ENCODE assay signal across 24 mouse cellular contexts in the genomic region with DNA sequence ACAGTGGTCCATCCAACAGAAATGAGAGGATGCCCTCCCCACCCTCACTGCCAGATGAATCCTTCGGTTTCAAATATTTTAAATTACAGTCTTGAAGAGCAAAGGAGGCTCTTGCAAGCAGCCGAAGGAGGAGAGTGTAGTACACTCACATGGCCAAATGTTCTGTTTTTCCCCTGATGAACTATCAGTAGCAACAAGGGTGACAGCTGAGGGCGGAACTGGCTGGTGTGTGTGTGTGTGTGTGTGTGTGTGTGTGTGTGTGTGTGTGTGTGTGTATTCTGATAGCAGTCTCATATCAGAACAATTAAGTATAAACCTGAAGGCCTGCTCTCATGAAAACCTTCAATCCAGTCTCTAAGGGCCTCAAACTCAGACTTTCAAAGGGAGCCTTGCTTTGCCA. TPM values are rescaled to one million over a fixed set of nuclear protein-coding genes. Genes with fewer than 3 reads are reported as not detected.
"Had no signal": no experiment of that assay in that cellular context is flagged by ENCODE, and none has a peak within 500 bp of the region (broad histone marks: within the 10 kb centered on the region; RNA-seq: fewer than 3 reads in every experiment).

No protein-coding gene starts in this region.

- ATAC-seq: liver, embryonic 12.5 days; midbrain, embryonic 13.5 days; midbrain, embryonic 16.5 days had no signal

- H3K4me1 ChIP-seq: liver, embryonic 12.5 days; liver, embryonic 15.5 days; megakaryocyte, embryonic 14.5 days; midbrain, embryonic 13.5 days had no signal

- H3K9ac ChIP-seq: limb, embryonic 13.5 days; liver, embryonic 12.5 days; liver, embryonic 15.5 days; lung, embryonic 15.5 days; midbrain, embryonic 13.5 days; stomach, embryonic 15.5 days had no signal

- H3K4me3 ChIP-seq: layer of hippocampus, adult 2 months; limb, embryonic 10.5 days; limb, embryonic 13.5 days; liver, embryonic 12.5 days; liver, embryonic 15.5 days; lung, embryonic 15.5 days; megakaryocyte, embryonic 14.5 days; midbrain, embryonic 10.5 days; midbrain, embryonic 13.5 days; stomach, embryonic 15.5 days had no signal

- H3K9me3 ChIP-seq: limb, embryonic 10.5 days; limb, embryonic 13.5 days; liver, embryonic 12.5 days; liver, embryonic 15.5 days; lung, embryonic 15.5 days; megakaryocyte, embryonic 14.5 days; midbrain, embryonic 10.5 days; midbrain, embryonic 13.5 days; stomach, embryonic 15.5 days had no signal

- DNase-seq: kidney, postnatal 25 days; layer of hippocampus, adult 9-11 months; liver; lung, adult 18-20 months; lung, postnatal 10 days; lung, postnatal 36 days; right cerebral cortex, postnatal 14 days; right cerebral cortex, postnatal 4 days; thymus, adult 18-20 months; thymus, postnatal 36 days had no signal

- H3K27me3 ChIP-seq: liver, embryonic 12.5 days; liver, embryonic 15.5 days; lung, embryonic 15.5 days; midbrain, embryonic 13.5 days; stomach, embryonic 15.5 days had no signal

- H3K4me2 ChIP-seq: limb, embryonic 13.5 days; liver, embryonic 12.5 days; liver, embryonic 15.5 days; lung, embryonic 15.5 days; midbrain, embryonic 13.5 days; stomach, embryonic 15.5 days had no signal

- H3K27ac ChIP-seq: layer of hippocampus, adult 2 months; limb, embryonic 10.5 days; limb, embryonic 13.5 days; liver, embryonic 12.5 days; liver, embryonic 15.5 days; lung, embryonic 15.5 days; midbrain, embryonic 10.5 days; midbrain, embryonic 13.5 days; stomach, embryonic 15.5 days had no signal

- H3K36me3 ChIP-seq: limb, embryonic 10.5 days; limb, embryonic 13.5 days; liver, embryonic 12.5 days; liver, embryonic 15.5 days; lung, embryonic 15.5 days; midbrain, embryonic 10.5 days; midbrain, embryonic 13.5 days; stomach, embryonic 15.5 days had no signal

RNA-seq across cellular contexts. Expression of gene Itgb6, which starts 22.9 kb away (rescaled TPM):
- total RNA-seq: layer of hippocampus, adult 2 months; left cerebral cortex, adult 18-20 months; monocyte, adult 5-6 weeks had no signal
- polyA plus RNA-seq: midbrain, embryonic 13.5 days; midbrain, embryonic 16.5 days; testis, adult 2 months had no signal
